Mouse (Mus musculus) cerebellum, adult 9-10 months (tissue): ENCODE data around the gene Clcn7.
"Not testable (repeated sequence)": the region's sequence is repeated elsewhere in the genome, so short reads cannot be mapped to it uniquely, and the experiment has no call there.

ENCODE experiments used
- DNase-seq: peaks from one replicate; pipeline ENCODE4 v3.0.0; 2022

The Clcn7 gene

DNA sequence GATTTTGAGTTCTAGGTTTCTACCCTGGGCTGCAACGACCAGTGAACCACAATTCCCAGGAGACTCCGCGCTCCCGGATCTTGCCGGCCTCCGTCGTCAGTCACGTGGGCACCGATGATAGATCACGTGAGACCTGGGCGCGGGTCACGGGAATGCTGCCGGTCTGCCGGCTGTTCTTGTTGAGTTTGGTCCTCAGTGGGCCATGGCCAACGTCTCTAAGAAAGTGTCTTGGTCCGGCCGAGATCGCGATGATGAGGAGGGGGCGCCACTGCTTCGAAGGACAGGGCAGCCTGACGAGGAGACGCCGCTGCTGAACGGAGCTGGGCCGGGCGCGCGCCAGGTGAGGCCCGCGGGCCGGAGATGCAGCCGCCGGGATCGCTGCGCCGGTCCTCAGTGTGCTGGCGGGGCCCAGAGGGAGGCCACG lies at the start of gene Clcn7:
Gene Clcn7, plus strand, starts transcription at position 117 of the 424 bp plus-strand sequence.
- DNase-seq = peak; percentile 94

GRCm38 (mm10) chr17:25083444-25083931 lies 49.7 kb upstream of the Clcn7 start, which contains the start of gene Tmem204:
TSS of gene Tmem204 (minus strand) at chr17:25083591.
- no peak for DNase-seq

DNA sequence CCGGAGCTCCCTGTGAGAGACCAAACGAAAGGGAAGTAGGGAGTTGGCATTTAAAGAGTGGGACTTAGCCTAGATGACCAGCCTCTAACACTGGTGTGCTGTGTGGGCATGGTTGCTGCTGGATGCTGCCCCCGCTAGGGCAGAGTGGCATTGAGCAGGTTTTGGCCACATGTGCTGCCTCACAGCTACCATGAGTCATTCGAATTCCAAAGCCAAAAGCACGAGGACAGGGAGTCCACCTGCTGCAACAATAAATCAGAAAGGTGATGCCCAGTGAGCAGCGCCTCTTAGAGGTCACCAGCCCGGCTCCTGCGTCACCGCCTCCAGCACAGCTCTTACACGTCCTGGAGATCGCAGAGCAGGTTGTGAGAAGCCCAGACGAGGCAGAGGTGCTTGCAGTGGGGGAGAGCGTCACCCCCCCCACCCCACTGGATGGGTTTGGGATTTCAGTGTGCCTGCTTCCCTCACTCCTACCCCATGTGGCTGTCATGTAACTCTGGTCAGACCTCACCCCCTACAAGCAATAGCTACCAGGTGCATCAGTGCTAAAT lies 48.3 kb upstream of the Clcn7 start:
- no peak for DNase-seq

GRCm38 (mm10) chr17:25086724-25087123 lies 46.5 kb upstream of the Clcn7 start:
- no peak for DNase-seq

DNA sequence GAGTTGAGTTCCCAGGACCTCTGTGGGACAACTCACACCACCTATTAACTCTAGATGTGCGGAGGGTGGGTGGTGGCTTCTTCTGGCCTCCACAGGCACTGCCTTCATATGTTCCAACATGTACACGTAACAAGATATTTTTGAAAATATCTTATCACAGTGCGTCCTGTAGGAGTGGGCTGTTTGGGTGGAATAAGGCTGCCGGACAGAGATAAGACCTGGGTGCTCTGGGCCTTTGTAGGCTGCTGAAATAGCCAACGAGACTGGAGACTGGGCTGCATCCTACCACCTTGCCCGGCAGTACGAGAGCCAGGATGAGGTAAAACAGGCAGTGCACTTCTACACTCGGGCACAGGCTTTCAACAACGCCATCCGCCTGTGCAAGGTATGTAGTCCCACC lies 44.0 kb upstream of the Clcn7 start:
- DNase-seq = no peak

GRCm38 (mm10) chr17:25090450-25090849 lies 42.7 kb upstream of the Clcn7 start:
- no peak for DNase-seq

- peak; percentile 66 for DNase-seq
Measured at GRCm38 (mm10) chr17:25096221-25096620, 37.0 kb upstream of the Clcn7 start.

GRCm38 (mm10) chr17:25100052-25100451 lies 33.1 kb upstream of the Clcn7 start:
- DNase-seq = no peak

DNA sequence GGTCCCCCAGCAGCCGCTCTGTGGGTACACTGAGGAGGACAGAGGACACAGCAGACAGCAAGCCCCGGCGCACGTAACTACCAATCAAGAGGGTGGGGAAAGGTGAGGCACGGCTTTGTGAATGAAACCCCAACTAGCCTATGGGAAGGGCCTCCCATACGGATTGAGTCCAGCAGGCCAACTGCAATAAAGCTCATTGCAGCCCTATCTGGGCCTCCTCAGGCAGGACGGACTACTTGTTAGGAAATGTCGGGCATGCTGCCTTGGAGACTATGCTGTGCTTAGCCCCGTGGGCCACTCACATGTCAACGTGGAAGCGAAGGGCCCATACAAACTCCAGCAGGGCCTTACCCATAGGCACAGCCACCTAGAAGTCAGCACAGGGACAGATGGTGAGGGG lies 31.9 kb upstream of the Clcn7 start:
- DNase-seq = no peak

DNA sequence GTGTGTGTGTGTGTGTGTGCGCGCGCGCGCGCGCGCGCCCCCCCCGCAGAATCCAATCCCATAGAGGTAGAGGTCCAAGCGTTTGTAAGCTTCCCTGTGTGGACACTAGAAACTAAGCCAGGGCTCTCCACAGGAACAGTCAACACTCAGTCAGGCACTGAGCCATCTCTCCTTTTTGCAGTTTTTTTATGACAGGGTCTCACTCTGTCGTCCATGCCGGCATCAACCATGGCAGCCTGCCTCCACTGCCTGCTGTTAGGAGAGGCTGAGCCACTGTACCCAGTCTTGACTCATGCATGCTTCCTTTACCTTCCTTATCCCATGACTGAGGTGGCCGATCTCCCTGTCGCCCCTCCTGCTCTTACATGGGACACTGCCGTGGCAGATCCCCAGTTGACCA lies 25.4 kb upstream of the Clcn7 start:
- no peak for DNase-seq

DNA sequence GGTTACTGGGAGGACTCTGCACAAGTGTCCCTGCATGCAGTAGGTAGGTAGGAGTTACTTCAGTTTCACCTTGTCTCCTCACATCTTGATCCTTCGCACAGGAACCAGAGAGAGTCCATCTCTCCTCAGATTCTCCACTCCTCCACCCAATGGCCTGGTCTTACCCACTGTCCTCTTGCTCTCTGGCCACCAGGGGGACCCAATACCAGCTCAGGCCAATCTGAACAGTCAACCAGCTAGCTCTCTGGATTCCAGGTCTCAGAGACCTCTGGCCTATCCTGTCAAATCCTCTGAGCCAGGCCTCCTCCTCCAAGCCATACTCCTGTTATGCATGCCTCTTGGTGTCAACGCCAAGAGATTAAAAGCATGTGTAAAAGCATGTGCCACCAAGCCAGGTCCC lies 23.6 kb upstream of the Clcn7 start:
- peak; percentile 58 for DNase-seq

GRCm38 (mm10) chr17:25110590-25110989 lies 22.6 kb upstream of the Clcn7 start:
- DNase-seq = no peak

- no peak for DNase-seq
Measured at GRCm38 (mm10) chr17:25111220-25111619, 22.0 kb upstream of the Clcn7 start.

GRCm38 (mm10) chr17:25111739-25112422 lies 21.3 kb upstream of the Clcn7 start:
- DNase-seq = peak; percentile 82

DNA sequence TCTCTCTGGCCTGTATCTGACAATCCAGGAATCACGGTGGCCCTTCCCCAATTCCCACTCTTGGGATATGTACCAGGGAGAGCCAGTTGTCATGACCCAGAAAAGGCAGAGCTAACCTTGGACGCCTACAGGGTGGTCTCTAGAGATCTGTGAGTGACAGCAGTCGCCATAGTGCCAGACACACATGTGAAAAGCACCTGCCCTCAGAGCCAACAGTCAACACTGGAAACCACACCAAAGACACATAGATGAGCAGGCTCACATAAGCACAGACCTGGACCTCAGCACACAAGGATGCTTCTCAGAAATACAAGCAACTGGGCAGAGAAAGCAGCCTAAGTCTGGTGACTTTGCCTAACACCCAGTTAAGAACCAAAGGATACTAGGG lies 20.8 kb upstream of the Clcn7 start:
- DNase-seq = no peak

GRCm38 (mm10) chr17:25114908-25115645 lies 18.1 kb upstream of the Clcn7 start:
- DNase-seq = no peak

GRCm38 (mm10) chr17:25115664-25116432 lies 17.3 kb upstream of the Clcn7 start, which contains the start of gene Telo2:
TSS of gene Telo2 (minus strand) at chr17:25115967.
- peak; percentile 93 for DNase-seq

GRCm38 (mm10) chr17:25117263-25117662 lies 15.9 kb upstream of the Clcn7 start:
- DNase-seq = no peak

DNA sequence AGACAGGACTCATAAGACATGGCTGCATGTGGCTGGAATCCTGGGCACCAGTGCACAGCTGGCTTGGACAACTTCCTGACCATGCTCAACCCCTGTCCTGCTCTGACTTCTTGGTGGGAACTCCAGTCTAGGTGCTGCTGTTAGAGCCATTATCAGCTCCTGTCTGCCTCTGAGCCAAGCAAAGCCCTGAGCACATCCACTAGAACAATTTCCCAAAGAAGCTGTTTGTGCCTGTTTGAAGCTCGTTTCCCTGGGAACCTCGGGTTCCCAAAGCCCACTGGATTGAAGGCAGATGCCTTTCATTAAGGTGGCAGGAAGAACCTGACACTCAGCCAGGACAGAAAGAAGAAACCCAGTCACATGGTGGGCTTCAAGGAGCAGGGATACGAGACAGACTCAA lies 12.8 kb upstream of the Clcn7 start, which contains the start of gene Ptx4:
Gene Ptx4, plus strand, starts transcription at position 355 of the 400 bp plus-strand sequence.
- DNase-seq = no peak

DNA sequence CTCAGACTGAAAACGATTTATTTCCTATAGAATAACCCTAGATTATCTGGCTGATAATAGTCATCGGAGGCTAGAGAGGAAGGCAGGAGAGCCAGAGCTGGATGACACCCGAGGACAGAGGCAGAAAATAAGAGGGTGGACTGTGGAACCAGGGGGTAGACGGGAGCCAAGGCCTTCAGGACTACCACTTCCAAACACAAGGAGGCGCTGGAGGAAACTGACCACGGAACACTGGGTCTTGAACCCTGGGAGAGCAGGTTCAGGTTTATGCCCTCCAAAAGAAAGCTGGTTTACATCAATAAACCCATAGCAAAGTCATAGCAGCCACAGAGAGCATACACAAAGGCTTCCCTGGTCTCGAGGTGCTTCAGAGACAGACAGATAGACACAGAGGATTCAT lies 9.2 kb upstream of the Clcn7 start:
- no peak for DNase-seq

GRCm38 (mm10) chr17:25125442-25126060 lies 7.6 kb upstream of the Clcn7 start:
- DNase-seq = not testable (repeated sequence)

DNA sequence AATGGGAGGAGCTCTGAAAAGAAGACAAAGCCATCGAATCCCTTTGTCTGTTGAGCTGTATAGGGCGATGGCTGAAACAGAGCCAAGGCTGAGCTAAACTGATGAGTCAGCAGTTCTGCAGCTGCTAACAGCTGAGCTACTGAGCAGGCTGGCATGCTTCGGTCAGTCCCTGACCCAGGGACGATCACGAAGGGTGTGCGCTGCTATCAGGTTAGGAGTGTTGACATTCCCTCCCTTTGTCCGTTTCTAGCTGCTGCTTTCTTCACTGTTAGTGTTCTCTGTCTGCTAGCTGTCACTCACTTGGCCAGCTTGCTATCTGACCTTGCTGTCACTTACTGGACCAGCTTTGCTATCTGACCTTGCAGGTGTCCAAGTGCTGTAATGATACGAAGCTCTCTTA lies 6.1 kb upstream of the Clcn7 start:
- no peak for DNase-seq
